Mouse (Mus musculus) brain, embryonic 18.5 days (tissue): ENCODE measurements around the gene Taf8.

Source experiments
- DNase-seq: peaks from one replicate; pipeline ENCODE4 v3.0.0-alpha.2; 2012; ENCODE audit warnings: low read depth, low spot score

Gene Taf8

DNA sequence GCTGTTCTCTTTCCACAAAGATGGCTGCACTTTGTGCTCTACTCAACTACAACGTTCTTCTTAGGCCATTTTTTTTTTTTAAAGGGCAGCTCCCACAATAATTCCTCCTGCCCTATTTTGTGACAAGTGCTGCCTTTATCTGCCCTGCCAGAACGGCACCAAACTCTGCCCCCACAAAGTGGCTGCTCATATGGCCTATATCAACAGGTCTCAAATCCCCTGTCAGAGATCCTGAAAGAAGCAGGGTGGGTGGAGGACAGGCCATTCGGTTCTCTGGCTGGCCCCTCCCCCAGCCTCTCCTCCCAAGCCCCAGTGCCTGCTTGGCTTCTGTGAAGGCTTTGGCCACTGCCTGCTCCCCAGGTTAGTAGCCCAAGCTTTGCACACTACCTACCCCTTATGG, 17.1 kb downstream of the Taf8 start:
- DNase-seq: no peak

DNA sequence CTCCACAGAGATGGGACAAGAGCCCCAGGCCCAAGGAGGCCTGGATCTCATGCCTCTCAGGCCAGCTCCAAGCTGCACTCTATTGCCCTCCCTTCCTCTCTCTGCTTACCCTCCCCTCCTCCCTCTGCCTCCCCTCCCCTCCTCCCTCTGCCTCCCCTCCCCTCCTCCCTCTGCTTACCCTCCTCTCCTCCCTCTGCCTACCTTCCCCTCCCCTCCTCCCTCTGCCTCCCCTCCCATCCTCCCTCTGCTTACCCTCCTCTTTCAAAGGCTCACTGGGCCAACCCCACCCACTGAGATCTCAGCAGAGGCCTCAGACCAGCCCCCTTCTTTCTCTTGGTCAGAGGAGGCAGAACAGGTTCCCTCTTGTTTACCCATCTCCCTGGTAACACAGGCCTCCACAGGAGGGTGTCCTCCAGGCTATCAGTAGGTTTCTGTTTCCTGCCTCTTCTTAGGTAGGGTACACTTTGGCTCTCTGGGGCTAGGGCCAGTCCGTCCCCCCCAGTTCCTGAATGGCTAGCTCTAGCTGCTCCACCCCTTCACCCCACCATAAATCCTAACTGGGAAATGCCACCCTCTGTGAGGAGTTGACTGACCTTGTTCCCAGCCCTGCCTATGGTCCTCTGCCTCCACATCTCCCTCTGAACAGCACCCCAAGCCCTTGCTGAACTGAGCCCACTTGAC, 17.7 kb downstream of the Taf8 start:
- DNase-seq: no peak

DNA sequence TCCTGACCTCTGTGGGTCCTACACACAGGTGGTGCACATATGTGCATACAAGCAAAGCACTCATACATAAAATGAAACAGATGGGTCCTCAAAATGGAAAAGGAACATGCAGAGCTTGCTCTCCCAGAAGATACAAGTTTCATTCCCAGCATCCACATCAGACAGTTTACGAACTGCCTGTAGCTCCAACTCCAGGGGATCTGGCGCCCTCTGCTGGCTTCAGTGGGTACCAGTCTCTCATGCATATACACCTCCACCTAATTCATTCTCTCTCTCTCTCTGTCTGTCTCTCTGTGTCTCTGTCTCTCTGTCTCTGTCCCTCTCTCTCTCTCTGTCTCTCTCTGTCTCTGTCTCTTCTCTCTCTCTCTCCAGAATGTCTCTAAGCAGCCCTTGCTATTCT, 19.7 kb downstream of the Taf8 start:
- DNase-seq: no peak

DNA sequence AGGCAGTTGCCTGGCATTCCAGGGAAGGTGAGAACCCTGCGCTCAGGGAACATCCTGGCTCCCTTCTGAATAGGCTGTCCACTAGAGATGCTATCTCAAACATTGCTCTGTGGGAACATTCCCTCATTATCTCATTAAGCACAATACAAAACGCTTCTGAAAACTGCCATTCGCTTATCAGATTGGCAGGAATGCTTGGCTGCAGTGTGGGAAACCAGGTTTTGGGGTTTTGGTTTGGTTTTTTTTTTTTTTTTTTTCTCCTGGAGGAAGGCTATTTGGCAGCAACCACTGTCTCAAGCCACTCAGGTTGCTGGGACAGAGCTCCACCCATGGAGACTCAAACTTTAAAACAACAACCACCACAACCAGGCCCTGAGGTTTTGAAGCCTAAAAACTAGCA, 22.2 kb downstream of the Taf8 start:
- no peak for DNase-seq

DNA sequence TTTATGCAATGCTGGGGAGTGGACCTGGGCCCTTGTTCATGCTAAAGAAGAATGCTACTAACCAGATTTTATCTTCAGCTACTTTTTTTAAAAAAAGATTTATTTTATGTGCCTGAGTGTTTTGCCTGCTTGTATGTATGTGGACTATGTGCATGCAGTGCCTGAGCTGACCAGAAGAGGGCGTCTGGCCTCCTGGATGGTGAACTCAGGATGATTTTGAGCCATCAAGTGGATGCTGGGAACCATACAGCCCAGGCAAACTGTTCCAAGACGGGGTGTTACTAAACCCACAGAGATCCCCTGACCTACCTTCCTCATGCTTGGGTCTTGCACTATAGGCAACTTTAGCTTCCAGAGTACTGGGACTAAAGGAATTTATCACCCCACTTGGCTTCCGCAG, 26.4 kb downstream of the Taf8 start:
- DNase-seq: no peak

DNA sequence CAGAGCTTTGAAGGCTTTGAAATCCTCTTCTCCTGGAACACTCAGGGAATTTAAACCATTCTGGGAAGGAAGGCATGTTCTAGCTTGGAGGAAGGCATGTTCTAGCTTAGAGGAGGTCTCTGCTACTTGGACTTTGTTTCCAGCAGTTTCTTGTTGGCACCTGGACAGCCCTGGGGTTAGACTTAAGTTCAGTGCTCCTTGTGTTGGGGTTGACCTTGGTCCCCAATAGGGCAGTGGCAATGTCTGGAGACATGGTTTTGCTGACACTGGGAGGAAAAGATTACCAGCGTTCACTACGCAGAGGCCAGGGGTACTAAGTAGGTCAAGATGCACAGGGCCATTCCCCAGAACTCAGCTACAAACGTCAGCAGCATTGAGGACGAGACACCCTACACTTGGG, 26.9 kb downstream of the Taf8 start:
- DNase-seq: no peak

DNA sequence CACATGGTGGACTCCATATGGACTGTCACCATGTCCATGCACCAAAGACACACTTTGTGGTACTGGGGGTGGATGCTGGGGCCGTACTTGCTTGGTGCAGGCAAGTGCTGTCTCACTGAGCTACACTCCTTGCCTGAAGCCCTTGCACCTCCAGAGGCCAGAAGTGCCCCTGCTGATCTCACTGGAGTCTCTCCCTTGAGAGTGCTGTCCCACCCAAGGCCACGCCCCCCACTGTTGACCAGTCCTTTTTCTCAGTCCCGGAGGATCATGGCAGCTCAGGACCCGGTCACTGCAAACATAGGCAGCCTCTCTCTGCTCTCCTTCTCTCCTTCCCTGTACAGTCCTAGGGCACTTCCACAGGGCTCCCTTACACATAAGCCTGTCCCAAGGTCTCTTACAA, 27.8 kb downstream of the Taf8 start:
- DNase-seq: no peak

DNA sequence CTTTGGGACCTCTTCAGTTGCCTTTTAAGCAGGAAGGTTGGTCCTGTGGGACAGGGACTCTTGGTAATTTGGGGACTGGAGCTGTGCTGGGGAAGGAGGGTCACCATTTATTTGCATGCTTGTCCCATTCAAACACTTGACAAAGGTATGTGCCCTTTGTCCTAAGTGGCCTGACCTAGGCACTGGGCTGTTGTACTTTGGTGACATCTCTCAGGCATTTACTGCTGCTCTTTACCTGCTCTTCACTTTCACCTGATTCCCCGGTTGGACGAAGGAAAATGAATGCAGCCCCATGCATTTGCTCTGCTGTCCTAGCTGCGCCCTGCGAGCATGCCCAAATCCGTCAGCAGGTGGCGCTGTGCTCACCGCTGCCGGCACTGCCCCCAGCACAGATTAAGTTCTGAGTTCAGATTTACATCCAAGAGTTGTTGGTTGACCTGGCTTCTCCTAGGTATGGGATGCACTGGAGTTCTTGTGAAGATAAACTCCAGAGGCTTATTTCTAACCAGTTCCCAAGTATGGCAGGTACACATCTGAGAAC, 28.6 kb downstream of the Taf8 start:
- no peak for DNase-seq

DNA sequence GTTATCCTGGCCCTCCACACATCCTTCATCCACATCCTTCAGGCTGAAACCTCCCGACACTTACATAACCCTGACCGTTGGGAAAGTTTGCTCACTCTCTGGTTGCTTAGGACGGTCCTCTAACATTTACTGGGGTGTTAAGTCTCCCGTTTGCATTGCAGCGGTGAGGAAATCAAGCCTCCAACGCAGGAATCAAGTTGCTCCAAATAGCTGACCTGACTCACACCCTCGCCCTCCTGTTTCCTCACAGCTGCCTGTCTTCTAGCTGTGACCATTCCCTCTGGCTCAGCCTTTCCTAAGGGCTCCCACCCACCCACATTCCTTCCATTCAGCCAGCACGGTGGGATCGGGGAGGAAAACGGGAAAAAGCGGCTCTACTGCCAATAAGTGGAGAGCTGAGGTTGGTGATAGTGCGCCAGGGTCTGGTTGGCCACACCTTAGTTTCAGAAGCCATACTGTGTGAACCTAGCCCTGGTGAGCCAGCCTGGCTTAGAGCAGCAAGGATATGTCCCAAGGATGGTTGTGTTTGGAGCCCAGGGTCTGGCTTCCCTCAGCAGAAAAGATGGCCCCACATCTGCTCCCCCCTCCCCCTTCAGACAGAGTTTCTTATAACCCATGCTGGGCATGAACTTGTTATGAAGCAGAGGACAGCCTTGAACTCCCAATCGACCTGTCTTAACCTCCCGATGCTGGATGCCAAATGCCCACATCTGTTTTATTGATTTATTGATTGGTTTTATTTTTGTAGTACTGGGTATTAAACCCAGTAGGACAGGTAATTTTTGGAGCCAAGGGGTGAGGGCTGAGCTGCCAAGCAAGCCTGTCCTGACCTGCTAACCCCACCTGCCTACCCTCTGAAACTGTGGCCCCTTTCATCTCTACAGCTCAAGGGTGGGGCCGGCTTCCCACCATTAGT, 29.4 kb downstream of the Taf8 start:
- DNase-seq: no peak

DNA sequence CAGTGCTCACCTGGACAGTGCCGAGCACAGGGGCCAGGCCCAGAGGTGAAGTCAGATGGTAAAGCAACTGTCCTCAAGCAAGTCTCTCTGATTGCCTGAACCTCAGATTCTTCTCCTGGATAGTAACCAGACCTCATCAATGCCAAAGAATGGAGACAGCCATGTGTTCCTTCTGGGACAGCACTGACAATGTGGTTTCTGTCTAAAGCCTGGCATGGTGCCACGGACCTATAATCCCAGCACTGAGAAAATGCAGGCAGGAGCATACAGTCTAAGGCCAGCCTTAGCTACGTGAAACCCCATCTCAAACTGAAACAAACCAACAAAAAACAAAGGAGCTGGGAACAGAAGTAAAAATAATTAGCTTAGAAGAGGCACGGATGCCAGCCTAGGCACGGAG, 31.4 kb downstream of the Taf8 start:
- DNase-seq: no peak

DNA sequence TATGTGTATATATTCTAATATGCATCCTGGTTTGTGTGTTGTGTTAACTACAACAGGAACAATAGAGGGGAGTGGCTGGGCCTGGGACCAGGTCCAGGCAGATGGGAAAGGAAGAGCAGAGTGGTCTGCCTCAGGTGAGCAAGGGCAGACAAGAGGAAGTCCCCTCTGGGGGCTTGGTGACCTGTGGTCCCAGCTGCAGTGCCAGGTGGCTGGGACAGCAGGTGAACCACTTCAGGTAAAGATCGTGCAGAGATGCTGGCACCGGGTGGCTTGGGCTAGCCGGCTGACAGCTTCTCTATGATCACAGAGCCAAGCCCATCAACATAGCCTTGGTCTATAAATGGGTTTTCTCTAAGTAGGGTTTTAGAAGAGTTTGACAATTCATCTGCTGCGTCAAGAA, 32.0 kb downstream of the Taf8 start:
- DNase-seq: no peak

DNA sequence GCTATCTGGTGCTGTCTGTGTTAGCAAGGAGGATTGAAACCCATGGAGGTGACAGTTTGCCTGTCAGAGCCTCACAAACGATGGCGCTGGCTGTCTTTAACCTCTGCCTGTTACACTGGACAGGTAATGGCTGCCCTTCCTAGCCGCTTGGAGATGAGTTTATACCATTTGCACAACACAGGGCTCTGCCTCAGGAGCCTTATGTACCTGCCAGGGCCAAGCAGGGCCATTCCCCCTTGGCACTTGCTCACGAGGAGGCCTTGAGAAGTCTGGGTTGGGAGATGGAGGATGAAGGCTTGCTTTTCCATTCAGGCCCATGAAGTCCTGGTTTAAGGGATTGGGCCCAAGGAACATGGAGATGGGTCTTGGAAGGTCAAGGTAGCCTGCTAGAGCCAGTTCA, 32.5 kb downstream of the Taf8 start:
- DNase-seq: no peak

DNA sequence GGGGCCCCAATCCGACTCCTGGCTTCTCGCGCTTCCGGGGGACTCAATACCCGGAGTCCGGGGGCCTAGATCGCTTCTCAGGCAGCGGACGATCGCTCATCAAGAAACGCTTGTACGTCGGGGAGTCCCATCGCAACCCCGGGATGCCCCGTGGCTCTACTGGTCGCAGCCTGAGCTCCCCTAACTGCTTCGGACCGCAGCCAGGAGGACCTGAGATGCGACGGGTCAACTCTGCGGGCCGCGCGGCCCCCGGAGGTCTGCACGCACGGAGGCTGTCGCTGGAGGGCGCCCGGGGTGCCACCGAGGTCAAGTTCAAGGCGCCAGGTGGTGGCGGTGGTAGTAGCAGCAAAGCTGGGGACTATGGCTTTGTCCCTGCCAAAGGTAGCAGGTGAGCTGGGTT, 33.6 kb downstream of the Taf8 start:
- DNase-seq: no peak

DNA sequence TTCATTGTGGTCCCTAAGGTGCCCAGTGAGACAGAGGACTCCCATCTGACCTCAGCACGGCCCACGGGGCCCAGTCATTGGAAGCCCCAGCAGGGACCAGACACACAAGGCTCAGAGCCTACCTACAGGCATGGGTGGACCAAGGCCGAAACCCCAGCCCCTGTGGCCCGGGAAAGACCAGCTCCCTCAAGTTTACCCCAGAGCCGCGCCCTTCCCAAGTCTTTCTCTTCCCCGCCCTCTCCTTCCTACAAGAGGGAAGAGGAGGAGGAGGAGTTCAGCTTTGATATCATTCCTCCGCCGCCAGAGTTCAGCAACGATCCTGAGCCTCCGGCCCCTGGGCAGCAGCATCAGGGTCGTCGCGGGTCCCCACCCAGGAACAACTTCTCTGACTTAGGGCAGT, 34.0 kb downstream of the Taf8 start:
- no peak for DNase-seq

DNA sequence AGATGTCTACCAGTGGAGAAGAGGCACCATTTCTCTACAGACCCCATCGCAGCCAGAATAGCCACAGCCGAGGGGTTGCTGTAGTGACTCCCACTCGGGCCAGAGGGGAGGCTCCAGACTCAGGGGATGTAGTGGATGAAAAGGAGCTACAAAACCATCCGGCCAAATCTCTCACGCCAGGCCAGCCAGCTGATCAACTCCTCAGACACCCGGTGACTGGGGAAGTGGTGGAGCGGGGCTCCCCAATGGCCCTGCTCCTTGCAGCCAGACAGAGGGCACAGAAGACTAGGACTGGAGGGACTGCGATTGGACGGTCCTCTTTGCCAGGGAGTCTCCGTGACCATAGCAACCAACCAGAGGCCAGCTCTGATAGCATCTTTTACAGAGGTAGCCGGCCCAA, 34.4 kb downstream of the Taf8 start:
- no peak for DNase-seq

DNA sequence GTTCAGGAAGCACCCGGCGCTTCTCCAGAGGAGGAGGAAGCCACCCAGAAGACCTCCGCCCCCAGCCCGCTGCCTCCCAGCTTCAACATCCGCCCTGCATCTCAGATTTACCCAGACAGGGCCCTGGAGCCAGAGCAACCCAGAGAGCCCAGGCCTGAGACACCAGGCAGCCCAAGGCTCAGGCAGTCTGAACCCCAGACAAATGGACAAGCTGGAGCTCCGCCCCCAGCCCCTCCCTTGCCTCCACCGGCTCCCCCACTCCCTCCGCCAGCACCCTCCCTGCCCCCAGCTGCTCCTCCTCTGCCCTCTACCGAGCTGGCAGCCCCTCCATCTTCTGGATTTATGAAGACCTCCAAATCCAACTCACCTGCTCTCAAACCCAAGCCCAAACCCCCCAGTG, 35.8 kb downstream of the Taf8 start:
- DNase-seq: no peak

DNA sequence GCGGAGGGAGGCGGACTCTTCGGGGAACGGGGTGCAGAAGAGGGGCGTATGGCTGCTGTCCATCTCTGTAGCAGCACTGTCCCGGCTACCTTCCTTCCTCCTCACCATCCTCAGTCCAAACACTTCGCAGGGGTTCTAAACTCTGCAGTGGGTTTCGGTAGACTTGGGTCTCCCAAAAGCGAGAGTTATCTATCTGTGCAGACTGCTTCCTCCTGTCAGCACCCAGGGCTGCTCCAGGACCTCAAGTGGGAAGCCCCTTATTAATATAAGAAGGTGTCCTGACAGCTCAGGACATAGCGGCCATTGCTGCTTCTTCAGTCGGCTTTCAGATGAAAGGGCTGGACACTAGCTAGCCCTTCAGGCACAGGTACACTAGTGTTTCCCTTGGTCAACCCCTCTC, 37.1 kb downstream of the Taf8 start:
- no peak for DNase-seq

DNA sequence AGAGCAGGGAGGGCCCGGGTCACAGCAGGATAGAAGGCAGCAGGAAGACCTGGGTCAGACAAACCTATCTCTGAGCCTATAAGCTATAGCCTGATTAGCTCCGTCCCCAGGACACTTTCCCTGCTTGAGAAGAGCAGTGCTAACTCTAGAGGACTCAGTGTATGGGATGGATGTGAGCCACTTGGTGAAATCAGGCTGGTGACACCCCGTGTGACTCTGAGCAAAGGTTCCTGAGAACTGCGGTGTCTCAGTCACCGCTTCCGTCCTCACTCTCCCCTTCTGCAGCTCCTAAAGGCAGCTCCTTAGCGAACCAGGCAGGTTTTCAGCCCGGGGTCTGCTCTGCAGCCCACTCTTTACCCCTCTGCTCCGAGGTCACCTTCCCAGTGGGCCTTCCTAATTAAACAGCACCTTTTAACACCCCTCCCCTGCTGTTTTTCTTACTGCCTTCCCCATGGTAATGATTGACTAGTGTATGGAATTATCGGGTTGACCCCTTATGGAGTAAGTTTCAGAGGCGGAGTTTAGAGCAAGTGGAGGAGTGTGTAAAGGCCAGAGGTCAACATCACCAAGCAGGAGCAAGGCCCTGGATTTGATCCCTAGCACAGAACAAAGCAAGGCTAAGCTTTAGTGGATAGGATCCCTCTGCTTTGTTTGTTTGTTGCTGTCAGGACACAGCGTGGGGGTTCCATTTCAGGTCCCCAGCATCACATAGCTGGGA, 37.7 kb downstream of the Taf8 start:
- no peak for DNase-seq

DNA sequence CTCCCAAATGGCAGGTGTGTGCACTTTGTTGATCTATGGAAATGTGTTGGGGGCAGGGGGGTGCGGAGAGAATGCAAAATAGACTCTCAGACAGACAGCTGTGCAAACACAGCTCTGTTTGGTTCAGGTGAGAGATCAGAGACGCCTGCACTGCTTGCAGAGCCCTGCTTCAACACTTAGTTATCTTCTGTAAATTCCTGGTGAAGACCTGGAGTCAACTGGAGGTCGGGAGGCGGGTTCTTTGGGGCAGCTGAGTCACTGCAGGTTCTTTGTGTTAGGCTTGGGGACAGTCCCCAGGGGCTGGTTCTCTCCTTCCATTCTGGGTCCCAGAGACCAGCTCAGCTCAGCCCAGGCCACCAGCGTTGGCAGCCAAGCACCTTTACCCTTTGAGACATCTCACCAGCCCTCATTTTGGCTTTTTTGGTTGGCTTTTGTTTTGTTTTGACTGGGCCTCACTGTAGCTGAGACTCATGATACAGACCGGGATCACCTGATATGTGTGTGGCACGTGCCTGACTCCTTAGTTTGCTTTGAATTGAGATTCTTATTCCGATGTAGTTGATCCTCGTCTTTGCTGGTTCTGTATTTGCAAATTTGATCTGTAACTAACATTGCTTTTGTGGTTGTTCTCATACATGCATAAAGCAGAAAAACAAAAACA, 39.2 kb downstream of the Taf8 start:
- no peak for DNase-seq

DNA sequence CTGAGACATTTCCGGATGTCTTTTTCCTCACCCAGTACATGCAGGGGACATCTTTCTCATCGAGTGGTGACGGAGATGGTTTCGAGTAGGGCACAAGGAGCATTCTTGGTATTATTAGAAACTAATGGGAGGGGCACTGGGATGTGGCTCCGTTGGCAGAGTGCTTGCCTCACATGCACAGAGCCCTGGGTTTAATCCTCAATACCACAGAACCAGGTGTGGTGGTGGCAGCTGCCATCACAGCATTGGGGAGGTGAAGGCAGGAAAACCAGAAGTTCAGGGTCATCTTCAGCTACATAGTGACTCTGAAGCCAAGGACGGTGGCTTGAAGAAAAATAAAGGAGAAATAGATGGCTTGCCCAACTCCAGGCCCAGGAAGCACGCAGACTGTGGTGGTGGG, 39.9 kb downstream of the Taf8 start:
- no peak for DNase-seq

DNA sequence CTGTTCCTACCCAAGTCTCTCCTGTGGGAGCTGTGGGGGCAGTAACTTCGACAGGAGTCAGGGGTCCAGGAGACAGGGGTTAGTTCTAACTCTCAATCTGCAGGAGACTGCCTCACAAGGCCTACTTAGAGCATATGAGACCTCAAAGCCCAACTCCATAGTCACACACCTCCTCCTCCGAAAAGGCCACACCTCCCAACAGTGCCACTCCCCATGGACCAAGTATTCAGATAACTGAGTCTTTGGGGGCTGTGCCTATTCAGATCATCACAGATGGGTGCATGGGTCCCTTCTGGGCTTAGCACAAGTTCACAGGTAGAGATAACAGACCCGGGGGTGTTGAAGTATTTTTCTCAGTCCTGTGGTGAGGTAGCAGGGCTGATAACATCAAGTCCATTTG, 40.4 kb downstream of the Taf8 start:
- DNase-seq: no peak
